Mouse (Mus musculus): ENCODE data around the gene Prelid1. TPM values are rescaled to one million over a fixed set of nuclear protein-coding genes. Genes with fewer than 3 reads are reported as not detected.

Gene Prelid1
- polyA plus RNA-seq, 1 experiment: 230 TPM

DNA sequence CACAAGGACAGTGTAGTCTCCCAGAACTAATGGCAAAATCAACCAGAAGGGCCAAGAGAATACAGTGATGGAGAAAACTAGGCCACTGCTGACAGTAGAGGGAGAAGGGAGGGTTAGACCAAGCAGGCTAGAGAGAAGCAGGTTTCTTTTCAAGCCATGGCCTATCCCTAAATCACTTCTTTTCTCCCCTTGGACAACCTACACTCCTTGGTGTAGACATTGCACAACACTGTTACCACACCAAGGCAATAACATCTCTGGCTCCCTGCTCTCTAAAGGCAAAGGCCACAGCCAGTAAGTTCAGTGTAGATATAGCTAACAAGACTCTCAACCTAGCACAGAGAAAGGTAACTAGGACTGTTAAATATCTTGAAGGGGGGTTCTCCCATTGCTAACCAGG, 40.8 kb downstream of the Prelid1 start:
- no peak overlapping the region for H3K4me3 ChIP-seq (ENCODE audit: low read depth, low read length)
- H3K27me3 ChIP-seq (ENCODE audit: control insufficient read depth, insufficient read depth, low read length, poor library complexity, severe bottlenecking): no peaks in the 10 kb centered on the region
- no peaks in the 10 kb centered on the region for H3K4me1 ChIP-seq (ENCODE audit: control insufficient read depth, insufficient read depth, low read length)
- TF ChIP-seq POLR2A (IDR thresholded peaks at IDR 0.05; ENCODE audit: insufficient read depth, low read length): no peak
- no peak for TF ChIP-seq CTCF (IDR thresholded peaks at IDR 0.05; ENCODE audit: low read depth, low read length)
- no peak for TF ChIP-seq EP300 (IDR thresholded peaks at IDR 0.05; ENCODE audit: insufficient read depth, low read depth, low read length)
- no peak overlapping the region for H3K27ac ChIP-seq (ENCODE audit: insufficient read depth, low read length)
- no peaks in the 10 kb centered on the region for H3K9me3 ChIP-seq (replicated peaks; ENCODE audit: control insufficient read depth, insufficient read depth, low read length, poor library complexity, severe bottlenecking)
- no peak overlapping the region for H3K9ac ChIP-seq (ENCODE audit: low read depth, poor library complexity, severe bottlenecking)
- peaks cover 9% of the 10 kb centered on the region for H3K36me3 ChIP-seq (ENCODE audit: control insufficient read depth, insufficient read depth, low read length, poor library complexity, severe bottlenecking)

DNA sequence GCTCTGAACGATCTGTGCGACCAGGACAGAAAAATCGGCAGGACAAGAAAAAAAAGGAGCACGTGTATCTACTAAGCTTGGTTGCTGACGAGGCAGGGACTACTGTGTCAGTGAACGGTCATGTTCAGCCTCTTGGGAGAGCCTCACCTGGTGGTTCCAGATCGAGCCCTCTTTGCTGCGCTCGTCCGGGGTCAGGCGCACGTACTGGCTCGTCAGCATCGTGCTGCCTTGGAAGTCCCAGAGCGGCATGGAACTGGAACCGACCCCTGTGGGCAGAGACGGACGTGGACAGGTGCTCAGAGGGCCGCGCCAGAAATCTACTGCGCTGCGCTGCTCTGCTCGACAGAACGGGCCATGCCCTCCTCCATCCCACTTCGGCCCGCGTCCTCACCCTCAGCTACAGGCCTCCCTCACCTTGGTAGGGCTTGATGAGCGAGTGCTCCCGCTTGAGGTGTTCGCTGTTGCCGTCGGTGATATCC, 41.7 kb downstream of the Prelid1 start:
- Histone ChIP-seq H3K4me3 (ENCODE audit: low read depth, low read length) (peak overlapping the region; percentile 89), H3K27ac (ENCODE audit: insufficient read depth, low read length) (no peak overlapping the region), H3K9me3 (replicated peaks; ENCODE audit: control insufficient read depth, insufficient read depth, low read length, poor library complexity, severe bottlenecking) (no peaks in the 10 kb centered on the region), H3K9ac (ENCODE audit: low read depth, poor library complexity, severe bottlenecking) (peak overlapping the region; percentile 64), H3K36me3 (ENCODE audit: control insufficient read depth, insufficient read depth, low read length, poor library complexity, severe bottlenecking) (peaks cover 7% of the 10 kb centered on the region), H3K27me3 (ENCODE audit: control insufficient read depth, insufficient read depth, low read length, poor library complexity, severe bottlenecking) (no peaks in the 10 kb centered on the region), H3K4me1 (ENCODE audit: control insufficient read depth, insufficient read depth, low read length) (no peaks in the 10 kb centered on the region)
- TF ChIP-seq POLR2A (IDR thresholded peaks at IDR 0.05; ENCODE audit: insufficient read depth, low read length) (no peak), EP300 (IDR thresholded peaks at IDR 0.05; ENCODE audit: insufficient read depth, low read depth, low read length) (no peak), CTCF (IDR thresholded peaks at IDR 0.05; ENCODE audit: low read depth, low read length) (no peak)

DNA sequence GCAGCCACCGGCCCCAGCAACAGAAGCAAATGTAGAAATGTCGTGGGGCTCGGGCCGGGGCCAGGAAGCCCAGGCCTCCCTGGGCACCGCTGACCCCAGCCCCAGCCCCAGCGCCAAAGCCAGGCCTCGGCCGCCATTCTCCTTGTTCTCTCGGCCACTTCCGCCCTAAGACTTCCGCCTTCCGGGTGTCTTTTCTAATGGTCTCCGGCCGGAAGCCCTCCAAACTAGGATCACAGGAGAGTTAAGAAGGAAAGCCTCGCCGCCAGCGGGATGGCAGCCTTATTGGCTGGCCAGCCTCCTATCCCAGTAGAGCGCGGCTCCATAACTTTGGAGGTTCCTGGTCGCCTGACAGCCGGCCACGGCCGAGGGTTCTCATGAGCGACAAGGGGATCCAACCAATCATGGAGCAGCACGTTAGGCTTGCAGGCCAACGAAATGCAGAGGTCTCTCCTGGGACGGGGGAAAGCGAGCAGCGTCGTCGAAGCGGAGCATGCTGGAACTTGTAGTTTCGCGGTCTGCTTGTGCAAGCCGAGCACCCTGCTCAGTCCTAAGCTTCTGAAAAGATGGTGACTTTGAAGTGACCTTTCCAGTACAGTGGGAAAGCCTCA, 42.3 kb downstream of the Prelid1 start, which contains the start of gene Lman2:
Lman2 (minus strand) TSS at position 331 of the 608 bp plus-strand sequence.
- no peaks in the 10 kb centered on the region for H3K4me1 ChIP-seq (ENCODE audit: control insufficient read depth, insufficient read depth, low read length)
- peaks cover 7% of the 10 kb centered on the region for H3K36me3 ChIP-seq (ENCODE audit: control insufficient read depth, insufficient read depth, low read length, poor library complexity, severe bottlenecking)
- TF ChIP-seq EP300 (IDR thresholded peaks at IDR 0.05; ENCODE audit: insufficient read depth, low read depth, low read length): no peak
- TF ChIP-seq CTCF (IDR thresholded peaks at IDR 0.05; ENCODE audit: low read depth, low read length): no peak
- TF ChIP-seq POLR2A (IDR thresholded peaks at IDR 0.05; ENCODE audit: insufficient read depth, low read length): no peak
- peak within 1 kb of the TSS; percentile 64 for H3K9ac ChIP-seq (ENCODE audit: low read depth, poor library complexity, severe bottlenecking)
- no peaks in the 10 kb centered on the region for H3K9me3 ChIP-seq (replicated peaks; ENCODE audit: control insufficient read depth, insufficient read depth, low read length, poor library complexity, severe bottlenecking)
- peak within 1 kb of the TSS; percentile 62 for H3K27ac ChIP-seq (ENCODE audit: insufficient read depth, low read length)
- H3K27me3 ChIP-seq (ENCODE audit: control insufficient read depth, insufficient read depth, low read length, poor library complexity, severe bottlenecking): no peaks in the 10 kb centered on the region
- peak within 1 kb of the TSS; percentile 89 for H3K4me3 ChIP-seq (ENCODE audit: low read depth, low read length)

DNA sequence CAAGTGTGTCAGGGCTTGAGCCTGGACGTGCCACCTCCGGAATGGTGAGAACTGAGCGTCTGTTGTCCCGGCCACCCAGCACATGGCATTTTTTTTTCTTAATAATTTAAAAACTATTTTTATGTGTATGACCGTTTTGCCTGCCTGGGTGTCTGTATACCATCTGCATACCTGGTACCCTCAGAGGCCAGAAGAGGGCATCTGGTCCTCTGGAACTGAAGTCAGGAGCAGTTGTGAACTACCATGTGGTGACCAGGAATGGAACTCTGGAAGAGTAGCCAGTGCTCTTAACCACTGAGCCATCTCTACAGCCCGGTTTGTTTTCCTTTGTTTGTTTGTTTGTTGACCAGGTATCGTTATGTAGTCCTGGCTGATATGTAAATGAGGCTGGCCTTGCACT, 48.1 kb downstream of the Prelid1 start:
- no peak for TF ChIP-seq EP300 (IDR thresholded peaks at IDR 0.05; ENCODE audit: insufficient read depth, low read depth, low read length)
- TF ChIP-seq POLR2A (IDR thresholded peaks at IDR 0.05; ENCODE audit: insufficient read depth, low read length): no peak
- TF ChIP-seq CTCF (IDR thresholded peaks at IDR 0.05; ENCODE audit: low read depth, low read length): no peak
- no peak overlapping the region for H3K27ac ChIP-seq (ENCODE audit: insufficient read depth, low read length)
- H3K4me3 ChIP-seq (ENCODE audit: low read depth, low read length): no peak overlapping the region
- H3K27me3 ChIP-seq (ENCODE audit: control insufficient read depth, insufficient read depth, low read length, poor library complexity, severe bottlenecking): no peaks in the 10 kb centered on the region
- no peak overlapping the region for H3K9ac ChIP-seq (ENCODE audit: low read depth, poor library complexity, severe bottlenecking)
- no peaks in the 10 kb centered on the region for H3K4me1 ChIP-seq (ENCODE audit: control insufficient read depth, insufficient read depth, low read length)
- H3K9me3 ChIP-seq (replicated peaks; ENCODE audit: control insufficient read depth, insufficient read depth, low read length, poor library complexity, severe bottlenecking): no peaks in the 10 kb centered on the region
- H3K36me3 ChIP-seq (ENCODE audit: control insufficient read depth, insufficient read depth, low read length, poor library complexity, severe bottlenecking): no peaks in the 10 kb centered on the region

DNA sequence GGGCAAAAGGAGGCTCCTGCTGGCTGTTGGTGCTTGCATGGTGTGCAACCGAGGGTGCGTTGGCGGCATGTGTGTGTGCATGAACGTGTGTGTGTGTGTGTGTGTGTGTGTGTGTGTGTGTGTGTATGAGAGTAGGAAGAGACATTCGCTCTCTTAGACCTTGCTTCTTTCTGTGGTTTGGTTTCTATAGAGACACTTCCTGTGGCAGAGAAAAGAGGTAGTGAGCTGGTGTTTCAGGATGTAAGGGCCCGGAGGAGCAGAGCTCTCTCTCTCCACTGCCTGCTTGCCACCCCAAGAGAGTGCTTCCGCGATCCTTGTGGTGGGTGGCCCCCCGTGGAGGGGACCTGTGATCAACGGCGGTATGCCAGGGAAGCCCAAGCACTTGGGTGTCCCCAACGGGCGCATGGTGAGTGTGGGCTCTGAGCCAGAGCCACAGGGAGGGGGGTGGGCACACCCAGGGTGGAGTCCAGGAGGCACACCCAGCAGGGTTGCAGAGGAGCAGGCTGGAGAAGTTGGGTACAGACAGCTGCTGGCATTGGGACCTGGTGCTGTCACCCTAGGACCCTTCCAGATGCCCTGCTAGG, 49.3 kb downstream of the Prelid1 start, which contains the start of gene Rgs14:
Rgs14 (plus strand) TSS at position 202 of the 584 bp plus-strand sequence.
- H3K27me3 ChIP-seq (ENCODE audit: control insufficient read depth, insufficient read depth, low read length, poor library complexity, severe bottlenecking): no peaks in the 10 kb centered on the region
- no peaks in the 10 kb centered on the region for H3K9me3 ChIP-seq (replicated peaks; ENCODE audit: control insufficient read depth, insufficient read depth, low read length, poor library complexity, severe bottlenecking)
- TF ChIP-seq POLR2A (IDR thresholded peaks at IDR 0.05; ENCODE audit: insufficient read depth, low read length) (no peak), CTCF (IDR thresholded peaks at IDR 0.05; ENCODE audit: low read depth, low read length) (no peak), EP300 (IDR thresholded peaks at IDR 0.05; ENCODE audit: insufficient read depth, low read depth, low read length) (no peak)
- no peaks in the 10 kb centered on the region for H3K36me3 ChIP-seq (ENCODE audit: control insufficient read depth, insufficient read depth, low read length, poor library complexity, severe bottlenecking)
- H3K4me3 ChIP-seq (ENCODE audit: low read depth, low read length): no peak within 1 kb of the TSS
- H3K9ac ChIP-seq (ENCODE audit: low read depth, poor library complexity, severe bottlenecking): no peak within 1 kb of the TSS
- no peaks in the 10 kb centered on the region for H3K4me1 ChIP-seq (ENCODE audit: control insufficient read depth, insufficient read depth, low read length)
- no peak within 1 kb of the TSS for H3K27ac ChIP-seq (ENCODE audit: insufficient read depth, low read length)

DNA sequence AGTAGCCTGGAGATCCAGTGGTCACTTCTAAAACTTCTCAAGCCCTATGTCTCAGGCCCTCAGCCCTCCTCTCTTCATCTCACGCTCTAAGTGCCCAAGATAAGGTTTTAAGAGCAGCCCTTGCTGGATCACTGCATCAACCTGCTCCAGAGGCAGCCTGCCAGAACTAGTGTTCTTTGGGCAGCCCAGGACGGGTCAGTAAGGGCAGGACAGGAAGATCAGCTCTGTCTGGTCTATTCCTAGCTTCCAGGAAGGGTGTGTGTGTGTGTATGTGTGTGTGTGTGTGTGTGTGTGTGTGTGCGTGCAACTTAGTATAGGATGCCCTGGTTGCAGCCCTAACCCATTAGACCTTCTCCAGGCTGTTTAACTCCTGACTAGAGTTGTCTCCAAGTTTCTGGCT, 49.9 kb downstream of the Prelid1 start:
- no peaks in the 10 kb centered on the region for H3K27me3 ChIP-seq (ENCODE audit: control insufficient read depth, insufficient read depth, low read length, poor library complexity, severe bottlenecking)
- no peaks in the 10 kb centered on the region for H3K4me1 ChIP-seq (ENCODE audit: control insufficient read depth, insufficient read depth, low read length)
- H3K4me3 ChIP-seq (ENCODE audit: low read depth, low read length): no peak overlapping the region
- H3K27ac ChIP-seq (ENCODE audit: insufficient read depth, low read length): no peak overlapping the region
- no peaks in the 10 kb centered on the region for H3K9me3 ChIP-seq (replicated peaks; ENCODE audit: control insufficient read depth, insufficient read depth, low read length, poor library complexity, severe bottlenecking)
- H3K9ac ChIP-seq (ENCODE audit: low read depth, poor library complexity, severe bottlenecking): no peak overlapping the region
- no peak for TF ChIP-seq POLR2A (IDR thresholded peaks at IDR 0.05; ENCODE audit: insufficient read depth, low read length)
- TF ChIP-seq EP300 (IDR thresholded peaks at IDR 0.05; ENCODE audit: insufficient read depth, low read depth, low read length): no peak
- no peak for TF ChIP-seq CTCF (IDR thresholded peaks at IDR 0.05; ENCODE audit: low read depth, low read length)
- no peaks in the 10 kb centered on the region for H3K36me3 ChIP-seq (ENCODE audit: control insufficient read depth, insufficient read depth, low read length, poor library complexity, severe bottlenecking)
